Comparison of ENCODE assay signal across 20 mouse cellular contexts in the genomic region with DNA sequence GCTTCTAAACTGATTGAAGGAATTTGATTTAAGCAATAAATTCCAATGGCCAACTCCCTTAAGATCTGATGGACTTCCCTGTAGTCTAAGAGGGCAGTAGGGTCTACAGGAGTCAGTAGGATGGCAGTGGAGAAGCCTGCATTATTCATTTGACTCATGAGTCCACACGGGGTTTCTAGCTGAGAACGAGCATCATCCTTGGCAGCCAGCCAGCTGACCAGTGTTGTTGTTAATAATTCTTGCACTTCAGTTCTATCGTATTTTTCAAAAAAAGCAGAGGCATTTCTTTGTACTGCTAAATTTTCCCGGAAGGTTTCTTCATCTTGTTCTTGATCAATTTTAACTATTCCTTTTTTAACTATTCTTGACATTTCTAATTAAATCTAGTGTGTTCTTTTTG. TPM values are rescaled to one million over a fixed set of nuclear protein-coding genes. Genes with fewer than 3 reads are reported as not detected.
A peak's percentile ranks its signal among the peaks of the same experiment; 100 is the strongest.
DNase-seq lines count a peak whose midpoint lies in the region; ATAC-seq and TF ChIP-seq lines count a peak whose summit lies in the region.
"Had no signal": no experiment of that assay in that cellular context is flagged by ENCODE, and none has a peak within 500 bp of the region (broad histone marks: within the 10 kb centered on the region; RNA-seq: fewer than 3 reads in every experiment).

No protein-coding gene starts in this region.

- no peak for ATAC-seq in hindbrain, postnatal 0 days
- no peak for ATAC-seq in hindbrain, embryonic 16.5 days
- ATAC-seq in lung, embryonic 14.5 days (ENCODE audit: insufficient read depth), result no peak
- ATAC-seq: midbrain, embryonic 16.5 days had no signal

- no peaks in the 10 kb centered on the region for H3K4me1 ChIP-seq in hindbrain, postnatal 0 days (ENCODE audit: insufficient read depth, low read length)
- no peaks in the 10 kb centered on the region for H3K4me1 ChIP-seq in hindbrain, embryonic 16.5 days (ENCODE audit: control insufficient read depth, insufficient read depth, low read depth, low read length)
- H3K4me1 ChIP-seq in lung, embryonic 14.5 days (ENCODE audit: insufficient read depth), result no peaks in the 10 kb centered on the region
- H3K4me1 ChIP-seq: embryonic facial prominence, embryonic 13.5 days; forebrain, embryonic 10.5 days; hindbrain, embryonic 13.5 days; neural tube, embryonic 12.5 days had no signal

- TF ChIP-seq CTCF in hindbrain, postnatal 0 days (IDR thresholded peaks at IDR 0.05; ENCODE audit: low read depth), result no peak
- TF ChIP-seq CTCF in lung, embryonic 14.5 days (IDR thresholded peaks at IDR 0.05; ENCODE audit: low read depth), result no peak

- no peak overlapping the region for H3K4me3 ChIP-seq in hindbrain, postnatal 0 days (ENCODE audit: low read length)
- no peak overlapping the region for H3K4me3 ChIP-seq in hindbrain, embryonic 16.5 days (ENCODE audit: low read length)
- no peak overlapping the region for H3K4me3 ChIP-seq in lung, embryonic 14.5 days (ENCODE audit: low read depth, low read length)
- H3K4me3 ChIP-seq: embryonic facial prominence, embryonic 13.5 days; forebrain, embryonic 10.5 days; hindbrain, embryonic 13.5 days; neural tube, embryonic 12.5 days had no signal

- no peaks in the 10 kb centered on the region for H3K36me3 ChIP-seq in hindbrain, postnatal 0 days (ENCODE audit: insufficient read depth, low read length)
- no peaks in the 10 kb centered on the region for H3K36me3 ChIP-seq in hindbrain, embryonic 16.5 days (ENCODE audit: control insufficient read depth, insufficient read depth, low read length)
- H3K36me3 ChIP-seq in lung, embryonic 14.5 days (ENCODE audit: insufficient read depth), result no peaks in the 10 kb centered on the region
- H3K36me3 ChIP-seq: embryonic facial prominence, embryonic 13.5 days; forebrain, embryonic 10.5 days; hindbrain, embryonic 13.5 days; neural tube, embryonic 12.5 days had no signal

- no peak overlapping the region for H3K4me2 ChIP-seq in hindbrain, postnatal 0 days (ENCODE audit: low read depth, low read length)
- no peak overlapping the region for H3K4me2 ChIP-seq in hindbrain, embryonic 16.5 days (ENCODE audit: low read length)
- no peak overlapping the region for H3K4me2 ChIP-seq in lung, embryonic 14.5 days
- H3K4me2 ChIP-seq: embryonic facial prominence, embryonic 13.5 days; hindbrain, embryonic 13.5 days; neural tube, embryonic 12.5 days had no signal

- H3K9me3 ChIP-seq in hindbrain, postnatal 0 days (ENCODE audit: low read length), result no peaks in the 10 kb centered on the region
- H3K9me3 ChIP-seq in hindbrain, embryonic 16.5 days (ENCODE audit: control insufficient read depth, low read length), result no peaks in the 10 kb centered on the region
- H3K9me3 ChIP-seq in lung, embryonic 14.5 days (ENCODE audit: low read depth, low read length), result no peaks in the 10 kb centered on the region
- H3K9me3 ChIP-seq: embryonic facial prominence, embryonic 13.5 days; forebrain, embryonic 10.5 days; hindbrain, embryonic 13.5 days; neural tube, embryonic 12.5 days had no signal

- DNase-seq in cerebellum, adult 8-10 months, result peak; percentile 3
- no peak for DNase-seq in cerebellum, adult 9-10 months
- DNase-seq in hindbrain, postnatal 0 days (ENCODE audit: low spot score), result peak; percentile 55
- peak; percentile 85 for DNase-seq in lung, embryonic 14.5 days
- no peak for DNase-seq in lung, postnatal 25 days (ENCODE audit: low spot score)
- DNase-seq in 3T3-L1 (ENCODE audit: low read depth, low spot score) (peak; percentile 30), adipocyte (ENCODE audit: low spot score) (no peak)

- no peak overlapping the region for H3K9ac ChIP-seq in hindbrain, postnatal 0 days (replicated peaks; ENCODE audit: low read length)
- H3K9ac ChIP-seq in hindbrain, embryonic 16.5 days (ENCODE audit: low read depth, low read length), result no peak overlapping the region
- no peak overlapping the region for H3K9ac ChIP-seq in lung, embryonic 14.5 days
- H3K9ac ChIP-seq: embryonic facial prominence, embryonic 13.5 days; hindbrain, embryonic 13.5 days; neural tube, embryonic 12.5 days had no signal

- WGBS in hindbrain, postnatal 0 days, result 45% methylated on average over 4 of the region's 4 CpGs
- 42% methylated on average over 4 of the region's 4 CpGs for WGBS in hindbrain, embryonic 16.5 days
- WGBS in lung, embryonic 14.5 days, result 22% methylated on average over 4 of the region's 4 CpGs

- H3K27ac ChIP-seq in hindbrain, postnatal 0 days, result no peak overlapping the region
- no peak overlapping the region for H3K27ac ChIP-seq in hindbrain, embryonic 16.5 days (ENCODE audit: low read depth, low read length)
- no peak overlapping the region for H3K27ac ChIP-seq in lung, embryonic 14.5 days (ENCODE audit: low read depth)
- H3K27ac ChIP-seq: embryonic facial prominence, embryonic 13.5 days; forebrain, embryonic 10.5 days; hindbrain, embryonic 13.5 days; macrophage; neural tube, embryonic 12.5 days had no signal

- H3K27me3 ChIP-seq in hindbrain, postnatal 0 days (ENCODE audit: insufficient read depth, low read length), result no peaks in the 10 kb centered on the region
- no peaks in the 10 kb centered on the region for H3K27me3 ChIP-seq in hindbrain, embryonic 16.5 days (replicated peaks; ENCODE audit: control insufficient read depth, insufficient read depth, low read length)
- no peaks in the 10 kb centered on the region for H3K27me3 ChIP-seq in lung, embryonic 14.5 days (ENCODE audit: insufficient read depth, low read length)
- H3K27me3 ChIP-seq: embryonic facial prominence, embryonic 13.5 days; hindbrain, embryonic 13.5 days; neural tube, embryonic 12.5 days had no signal

RNA-seq across cellular contexts. Expression of gene Ankar, which starts 1.7 kb away (rescaled TPM):
- total RNA-seq in hindbrain, postnatal 0 days (2014; rRNA removed), result not detected in 2 replicates
- not detected in 2 replicates for polyA plus RNA-seq in hindbrain, postnatal 0 days (2015; fragmentation: Nextera tagmentation; extraction: Ambion mirVana)
- polyA plus RNA-seq in hindbrain, embryonic 16.5 days (2015; fragmentation: Nextera tagmentation; extraction: Ambion mirVana), result not detected in 2 replicates
- polyA plus RNA-seq in lung, embryonic 14.5 days (2014; fragmentation: Nextera tagmentation; extraction: Ambion mirVana), result not detected in 2 replicates
- total RNA-seq: common myeloid progenitor, adult 5-6 weeks; layer of hippocampus, postnatal 14 days; left cerebral cortex, postnatal 25 days; liver, adult 2 months had no signal
- polyA plus RNA-seq: embryonic facial prominence, embryonic 13.5 days; forebrain, embryonic 10.5 days; heart, embryonic 16.5 days; hindbrain, embryonic 13.5 days; liver, adult 2 months; macrophage; midbrain, embryonic 16.5 days; neural tube, embryonic 12.5 days; thymus, postnatal 0 days had no signal

RNA-seq across cellular contexts. Expression of gene Rpl37a, which starts 12.4 kb away (rescaled TPM):
- 336 and 437 TPM in 2 replicates for total RNA-seq in hindbrain, postnatal 0 days (2014; rRNA removed)
- 1,178 and 1,201 TPM in 2 replicates for polyA plus RNA-seq in hindbrain, postnatal 0 days (2015; fragmentation: Nextera tagmentation; extraction: Ambion mirVana)
- polyA plus RNA-seq in hindbrain, embryonic 16.5 days (2015; fragmentation: Nextera tagmentation; extraction: Ambion mirVana), result 753 and 794 TPM in 2 replicates
- polyA plus RNA-seq in lung, embryonic 14.5 days (2014; fragmentation: Nextera tagmentation; extraction: Ambion mirVana), result 1,954 and 2,151 TPM in 2 replicates

Comparison
In these comparisons a context has a peak if more than half of its experiments do, and no peak if none do; other contexts are left out.
1. DNase-seq: peak in cerebellum, adult 8-10 months (single experiment), hindbrain, postnatal 0 days (single experiment), lung, embryonic 14.5 days (single experiment) and 3T3-L1 (single experiment); none in cerebellum, adult 9-10 months (single experiment), lung, postnatal 25 days (single experiment) and adipocyte (single experiment).